Mouse (Mus musculus): Measurements from ENCODE around the gene Cdc42bpb. TPM values are rescaled to one million over a fixed set of nuclear protein-coding genes. Genes with fewer than 3 reads are reported as not detected.

The Cdc42bpb gene
- 37.7 and 41.5 TPM in 2 replicates for polyA plus RNA-seq (2014; fragmentation: Nextera tagmentation; extraction: Ambion mirVana)

- Histone ChIP-seq H3K9me3 (ENCODE audit: control insufficient read depth, low read length) (no peaks in the 10 kb centered on the region), H3K27me3 (replicated peaks; ENCODE audit: control insufficient read depth, insufficient read depth, low read length) (no peaks in the 10 kb centered on the region), H3K4me1 (ENCODE audit: control insufficient read depth, insufficient read depth, low read length) (peaks cover 17% of the 10 kb centered on the region), H3K4me2 (ENCODE audit: low read depth, low read length) (peak within 1 kb of the TSS; percentile 87), H3K9ac (ENCODE audit: low read depth, low read length) (peak within 1 kb of the TSS; percentile 91), H3K4me3 (ENCODE audit: low read depth, low read length) (peak within 1 kb of the TSS; percentile 94), H3K27ac (replicated peaks; ENCODE audit: low read depth, low read length) (peak within 1 kb of the TSS; percentile 90), H3K36me3 (ENCODE audit: control insufficient read depth, insufficient read depth, low read length) (no peaks in the 10 kb centered on the region)
- DNase-seq (ENCODE audit: low spot score) (peak; percentile 94), ATAC-seq (ENCODE audit: low read depth) (peak; percentile 94)
- WGBS: 0% methylated on average over 1 of the region's 94 CpGs
Observed at GRCm38 (mm10) chr12:111377376-111377973, at the start of gene Cdc42bpb. Cdc42bpb (minus strand) TSS chr12:111377718.

GRCm38 (mm10) chr12:111425789-111426460 lies 48.4 kb upstream of the Cdc42bpb start:
- H3K4me1 ChIP-seq (ENCODE audit: control insufficient read depth, insufficient read depth, low read length): peaks cover 45% of the 10 kb centered on the region
- no peak overlapping the region for H3K4me3 ChIP-seq (ENCODE audit: low read depth, low read length)
- H3K9ac ChIP-seq (ENCODE audit: low read depth, low read length): no peak overlapping the region
- DNase-seq (ENCODE audit: low spot score): peak; percentile 90
- no peaks in the 10 kb centered on the region for H3K36me3 ChIP-seq (ENCODE audit: control insufficient read depth, insufficient read depth, low read length)
- H3K4me2 ChIP-seq (ENCODE audit: low read depth, low read length): peak overlapping the region; percentile 16; the same call in 1 of the 2 replicates
- no peaks in the 10 kb centered on the region for H3K9me3 ChIP-seq (ENCODE audit: control insufficient read depth, low read length)
- peak; percentile 62 for ATAC-seq (ENCODE audit: low read depth)
- H3K27me3 ChIP-seq (replicated peaks; ENCODE audit: control insufficient read depth, insufficient read depth, low read length): peaks cover 79% of the 10 kb centered on the region
- H3K27ac ChIP-seq (replicated peaks; ENCODE audit: low read depth, low read length): no peak overlapping the region
- WGBS: 17% methylated on average over 29 of the region's 29 CpGs

- H3K9me3 ChIP-seq (ENCODE audit: control insufficient read depth, low read length): no peaks in the 10 kb centered on the region
- H3K4me3 ChIP-seq (ENCODE audit: low read depth, low read length): no peak overlapping the region
- no peak for ATAC-seq (ENCODE audit: low read depth)
- peaks cover 38% of the 10 kb centered on the region for H3K4me1 ChIP-seq (ENCODE audit: control insufficient read depth, insufficient read depth, low read length)
- H3K36me3 ChIP-seq (ENCODE audit: control insufficient read depth, insufficient read depth, low read length): no peaks in the 10 kb centered on the region
- peak overlapping the region; percentile 16; the same call in 1 of the 2 replicates for H3K4me2 ChIP-seq (ENCODE audit: low read depth, low read length)
- 5% methylated on average over 15 of the region's 15 CpGs for WGBS
- H3K9ac ChIP-seq (ENCODE audit: low read depth, low read length): no peak overlapping the region
- H3K27ac ChIP-seq (replicated peaks; ENCODE audit: low read depth, low read length): no peak overlapping the region
- peak; percentile 82 for DNase-seq (ENCODE audit: low spot score)
- H3K27me3 ChIP-seq (replicated peaks; ENCODE audit: control insufficient read depth, insufficient read depth, low read length): peaks cover 72% of the 10 kb centered on the region
Observed at GRCm38 (mm10) chr12:111425258-111425657, 47.7 kb upstream of the Cdc42bpb start.

GRCm38 (mm10) chr12:111424547-111424946 lies 47.0 kb upstream of the Cdc42bpb start:
- H3K9me3 ChIP-seq (ENCODE audit: control insufficient read depth, low read length): no peaks in the 10 kb centered on the region
- no peak overlapping the region for H3K4me2 ChIP-seq (ENCODE audit: low read depth, low read length)
- peaks cover 31% of the 10 kb centered on the region for H3K4me1 ChIP-seq (ENCODE audit: control insufficient read depth, insufficient read depth, low read length)
- no peak overlapping the region for H3K4me3 ChIP-seq (ENCODE audit: low read depth, low read length)
- H3K36me3 ChIP-seq (ENCODE audit: control insufficient read depth, insufficient read depth, low read length): no peaks in the 10 kb centered on the region
- peaks cover 66% of the 10 kb centered on the region for H3K27me3 ChIP-seq (replicated peaks; ENCODE audit: control insufficient read depth, insufficient read depth, low read length)
- H3K27ac ChIP-seq (replicated peaks; ENCODE audit: low read depth, low read length): no peak overlapping the region
- 32% methylated on average over 9 of the region's 9 CpGs for WGBS
- no peak for DNase-seq (ENCODE audit: low spot score)
- no peak overlapping the region for H3K9ac ChIP-seq (ENCODE audit: low read depth, low read length)
- no peak for ATAC-seq (ENCODE audit: low read depth)

GRCm38 (mm10) chr12:111423570-111424129 lies 46.1 kb upstream of the Cdc42bpb start:
- Histone ChIP-seq H3K27me3 (replicated peaks; ENCODE audit: control insufficient read depth, insufficient read depth, low read length) (peaks cover 61% of the 10 kb centered on the region), H3K9me3 (ENCODE audit: control insufficient read depth, low read length) (no peaks in the 10 kb centered on the region), H3K9ac (ENCODE audit: low read depth, low read length) (no peak overlapping the region), H3K4me1 (ENCODE audit: control insufficient read depth, insufficient read depth, low read length) (peaks cover 23% of the 10 kb centered on the region), H3K27ac (replicated peaks; ENCODE audit: low read depth, low read length) (no peak overlapping the region), H3K4me3 (ENCODE audit: low read depth, low read length) (peak overlapping the region; percentile 31), H3K36me3 (ENCODE audit: control insufficient read depth, insufficient read depth, low read length) (no peaks in the 10 kb centered on the region), H3K4me2 (ENCODE audit: low read depth, low read length) (peak overlapping the region; percentile 51)
- WGBS: 9% methylated on average over 36 of the region's 43 CpGs
- ATAC-seq (ENCODE audit: low read depth): no peak
- no peak for DNase-seq (ENCODE audit: low spot score)

- H3K4me3 ChIP-seq (ENCODE audit: low read depth, low read length): no peak overlapping the region
- H3K36me3 ChIP-seq (ENCODE audit: control insufficient read depth, insufficient read depth, low read length): no peaks in the 10 kb centered on the region
- DNase-seq (ENCODE audit: low spot score) (no peak), ATAC-seq (ENCODE audit: low read depth) (no peak)
- no peaks in the 10 kb centered on the region for H3K9me3 ChIP-seq (ENCODE audit: control insufficient read depth, low read length)
- no peak overlapping the region for H3K9ac ChIP-seq (ENCODE audit: low read depth, low read length)
- H3K4me2 ChIP-seq (ENCODE audit: low read depth, low read length): no peak overlapping the region
- H3K27me3 ChIP-seq (replicated peaks; ENCODE audit: control insufficient read depth, insufficient read depth, low read length): peaks cover 55% of the 10 kb centered on the region
- H3K27ac ChIP-seq (replicated peaks; ENCODE audit: low read depth, low read length): no peak overlapping the region
- 46% methylated on average over 5 of the region's 5 CpGs for WGBS
- peaks cover 19% of the 10 kb centered on the region for H3K4me1 ChIP-seq (ENCODE audit: control insufficient read depth, insufficient read depth, low read length)
Observed at GRCm38 (mm10) chr12:111422852-111423251, 45.3 kb upstream of the Cdc42bpb start.

- ATAC-seq (ENCODE audit: low read depth): peak; percentile 6; the same call in 1 of the 2 replicates
- Histone ChIP-seq H3K27me3 (replicated peaks; ENCODE audit: control insufficient read depth, insufficient read depth, low read length) (peaks cover 48% of the 10 kb centered on the region), H3K9me3 (ENCODE audit: control insufficient read depth, low read length) (no peaks in the 10 kb centered on the region), H3K4me1 (ENCODE audit: control insufficient read depth, insufficient read depth, low read length) (peaks cover 19% of the 10 kb centered on the region), H3K36me3 (ENCODE audit: control insufficient read depth, insufficient read depth, low read length) (no peaks in the 10 kb centered on the region), H3K4me2 (ENCODE audit: low read depth, low read length) (no peak overlapping the region), H3K4me3 (ENCODE audit: low read depth, low read length) (no peak overlapping the region), H3K9ac (ENCODE audit: low read depth, low read length) (no peak overlapping the region), H3K27ac (replicated peaks; ENCODE audit: low read depth, low read length) (no peak overlapping the region; the same call in 1 of the 2 replicates)
- peak; percentile 74 for DNase-seq (ENCODE audit: low spot score)
- WGBS: 38% methylated on average over 7 of the region's 7 CpGs
Observed at GRCm38 (mm10) chr12:111420946-111421709, 43.6 kb upstream of the Cdc42bpb start.

- no peak overlapping the region for H3K4me3 ChIP-seq (ENCODE audit: low read depth, low read length)
- DNase-seq (ENCODE audit: low spot score) (no peak), ATAC-seq (ENCODE audit: low read depth) (no peak)
- H3K27me3 ChIP-seq (replicated peaks; ENCODE audit: control insufficient read depth, insufficient read depth, low read length): peaks cover 38% of the 10 kb centered on the region
- H3K9ac ChIP-seq (ENCODE audit: low read depth, low read length): no peak overlapping the region
- peaks cover 15% of the 10 kb centered on the region for H3K4me1 ChIP-seq (ENCODE audit: control insufficient read depth, insufficient read depth, low read length)
- 67% methylated on average over 5 of the region's 5 CpGs for WGBS
- no peak overlapping the region for H3K27ac ChIP-seq (replicated peaks; ENCODE audit: low read depth, low read length)
- H3K4me2 ChIP-seq (ENCODE audit: low read depth, low read length): no peak overlapping the region
- H3K36me3 ChIP-seq (ENCODE audit: control insufficient read depth, insufficient read depth, low read length): no peaks in the 10 kb centered on the region
- no peaks in the 10 kb centered on the region for H3K9me3 ChIP-seq (ENCODE audit: control insufficient read depth, low read length)
Observed at GRCm38 (mm10) chr12:111419918-111420317, 42.4 kb upstream of the Cdc42bpb start.
